15 mouse cellular contexts compared by ENCODE assay signal in genomic region chr6:120700221-120700620, GRCm38 (mm10). TPM values are rescaled to one million over a fixed set of nuclear protein-coding genes. Genes with fewer than 3 reads are reported as not detected.
DNase-seq lines count a peak whose midpoint lies in the region; ATAC-seq and TF ChIP-seq lines count a peak whose summit lies in the region.
"Had no signal": no experiment of that assay in that cellular context is flagged by ENCODE, and none has a peak within 500 bp of the region (broad histone marks: within the 10 kb centered on the region; RNA-seq: fewer than 3 reads in every experiment).

No protein-coding gene starts in this region.

- no peak overlapping the region for H3K4me2 ChIP-seq in hindbrain, embryonic 12.5 days (replicated peaks)
- no peak overlapping the region for H3K4me2 ChIP-seq in neural tube, embryonic 15.5 days
- no peak overlapping the region for H3K4me2 ChIP-seq in hindbrain, postnatal 0 days (ENCODE audit: low read depth, low read length)
- H3K4me2 ChIP-seq: embryonic facial prominence, embryonic 15.5 days; forebrain, embryonic 13.5 days; kidney, embryonic 15.5 days; midbrain, embryonic 12.5 days had no signal

- no peak overlapping the region; the same call in 1 of the 2 replicates for H3K4me3 ChIP-seq in hindbrain, embryonic 10.5 days
- H3K4me3 ChIP-seq in hindbrain, embryonic 12.5 days: no peak overlapping the region
- H3K4me3 ChIP-seq in neural tube, embryonic 15.5 days (replicated peaks): no peak overlapping the region
- H3K4me3 ChIP-seq in hindbrain, postnatal 0 days (ENCODE audit: low read length): no peak overlapping the region
- H3K4me3 ChIP-seq: embryonic facial prominence, embryonic 15.5 days; forebrain, embryonic 13.5 days; kidney, embryonic 15.5 days; midbrain, embryonic 12.5 days had no signal

- no peak for ATAC-seq in hindbrain, embryonic 12.5 days (ENCODE audit: low FRiP score)
- ATAC-seq in neural tube, embryonic 15.5 days (ENCODE audit: low FRiP score): no peak
- no peak for ATAC-seq in hindbrain, postnatal 0 days
- ATAC-seq: forebrain, embryonic 13.5 days; liver, postnatal 0 days had no signal

- no peaks in the 10 kb centered on the region for H3K9me3 ChIP-seq in hindbrain, embryonic 10.5 days
- no peaks in the 10 kb centered on the region for H3K9me3 ChIP-seq in hindbrain, embryonic 12.5 days (replicated peaks)
- no peaks in the 10 kb centered on the region for H3K9me3 ChIP-seq in neural tube, embryonic 15.5 days (replicated peaks)
- no peaks in the 10 kb centered on the region for H3K9me3 ChIP-seq in hindbrain, postnatal 0 days (ENCODE audit: low read length)
- H3K9me3 ChIP-seq: embryonic facial prominence, embryonic 15.5 days; forebrain, embryonic 13.5 days; kidney, embryonic 15.5 days; midbrain, embryonic 12.5 days had no signal

- WGBS in hindbrain, embryonic 10.5 days: 10% methylated on average over 4 of the region's 4 CpGs
- WGBS in hindbrain, embryonic 12.5 days: 11% methylated on average over 4 of the region's 4 CpGs
- WGBS in neural tube, embryonic 15.5 days: 8% methylated on average over 4 of the region's 4 CpGs
- 8% methylated on average over 4 of the region's 4 CpGs for WGBS in hindbrain, postnatal 0 days

- H3K9ac ChIP-seq in hindbrain, embryonic 12.5 days: no peak overlapping the region
- no peak overlapping the region for H3K9ac ChIP-seq in neural tube, embryonic 15.5 days (replicated peaks)
- no peak overlapping the region for H3K9ac ChIP-seq in hindbrain, postnatal 0 days (replicated peaks; ENCODE audit: low read length)
- H3K9ac ChIP-seq: embryonic facial prominence, embryonic 15.5 days; forebrain, embryonic 13.5 days; kidney, embryonic 15.5 days; liver, postnatal 0 days; midbrain, embryonic 12.5 days had no signal

- DNase-seq in hindbrain, embryonic 10.5 days (ENCODE audit: low spot score): peak; percentile 47
- DNase-seq in neural tube, embryonic 10.5 days (ENCODE audit: extremely low spot score, low spot score): peak; percentile 34
- DNase-seq in hindbrain, postnatal 0 days (ENCODE audit: low spot score): peak; percentile 47
- DNase-seq in adrenal gland, postnatal 25 days: no peak
- no peak for DNase-seq in right cerebral cortex, postnatal 10 days (ENCODE audit: low spot score in 2 of 2)
- DNase-seq: adrenal gland, adult 8-10 months; cerebellum, adult 9-10 months; liver, postnatal 0 days; right cerebral cortex, adult 18-20 months had no signal

- no peak for TF ChIP-seq CTCF in hindbrain, postnatal 0 days (IDR thresholded peaks at IDR 0.05; ENCODE audit: low read depth)

- peaks cover 29% of the 10 kb centered on the region for H3K4me1 ChIP-seq in hindbrain, embryonic 10.5 days (replicated peaks)
- peaks cover 5% of the 10 kb centered on the region; the same call in 1 of the 2 replicates for H3K4me1 ChIP-seq in hindbrain, embryonic 12.5 days
- H3K4me1 ChIP-seq in neural tube, embryonic 15.5 days: no peaks in the 10 kb centered on the region
- no peaks in the 10 kb centered on the region for H3K4me1 ChIP-seq in hindbrain, postnatal 0 days (ENCODE audit: insufficient read depth, low read length)
- H3K4me1 ChIP-seq: embryonic facial prominence, embryonic 15.5 days had no signal

- peak overlapping the region; percentile 45 for H3K27ac ChIP-seq in hindbrain, embryonic 10.5 days
- no peak overlapping the region for H3K27ac ChIP-seq in hindbrain, embryonic 12.5 days
- no peak overlapping the region for H3K27ac ChIP-seq in neural tube, embryonic 15.5 days (replicated peaks)
- H3K27ac ChIP-seq in hindbrain, postnatal 0 days: no peak overlapping the region
- H3K27ac ChIP-seq: embryonic facial prominence, embryonic 15.5 days; forebrain, embryonic 13.5 days; kidney, embryonic 15.5 days; midbrain, embryonic 12.5 days had no signal

- H3K27me3 ChIP-seq in hindbrain, embryonic 10.5 days (ENCODE audit: insufficient read depth, poor library complexity, severe bottlenecking): no peaks in the 10 kb centered on the region
- no peaks in the 10 kb centered on the region for H3K27me3 ChIP-seq in hindbrain, embryonic 12.5 days
- H3K27me3 ChIP-seq in neural tube, embryonic 15.5 days (replicated peaks): no peaks in the 10 kb centered on the region
- no peaks in the 10 kb centered on the region for H3K27me3 ChIP-seq in hindbrain, postnatal 0 days (ENCODE audit: insufficient read depth, low read length)
- H3K27me3 ChIP-seq: embryonic facial prominence, embryonic 15.5 days; forebrain, embryonic 13.5 days; kidney, embryonic 15.5 days; midbrain, embryonic 12.5 days had no signal

- no peaks in the 10 kb centered on the region for H3K36me3 ChIP-seq in hindbrain, embryonic 10.5 days
- no peaks in the 10 kb centered on the region for H3K36me3 ChIP-seq in hindbrain, embryonic 12.5 days
- H3K36me3 ChIP-seq in neural tube, embryonic 15.5 days: no peaks in the 10 kb centered on the region
- no peaks in the 10 kb centered on the region for H3K36me3 ChIP-seq in hindbrain, postnatal 0 days (ENCODE audit: insufficient read depth, low read length)
- H3K36me3 ChIP-seq: embryonic facial prominence, embryonic 15.5 days; kidney, embryonic 15.5 days; midbrain, embryonic 12.5 days had no signal

RNA-seq across cellular contexts. Expression of gene Cecr2, which starts 34.1 kb away (rescaled TPM):
- 14.3 and 16.5 TPM in 2 replicates for polyA plus RNA-seq in hindbrain, embryonic 10.5 days (2016; fragmentation: Nextera tagmentation; extraction: Ambion mirVana)
- 15.2 and 15.7 TPM in 2 replicates for polyA plus RNA-seq in hindbrain, embryonic 12.5 days (2016; fragmentation: Nextera tagmentation; extraction: Ambion mirVana)
- 1.4 and 1.7 TPM in 2 replicates for polyA plus RNA-seq in neural tube, embryonic 15.5 days (2015; fragmentation: Nextera tagmentation; extraction: Ambion mirVana)
- 13.2 and 16.9 TPM in 2 replicates for total RNA-seq in hindbrain, postnatal 0 days (2014; rRNA removed)
- 2.9 and 3.4 TPM in 2 replicates for polyA plus RNA-seq in hindbrain, postnatal 0 days (2015; fragmentation: Nextera tagmentation; extraction: Ambion mirVana)
- 11.3 and 12.9 TPM in 2 replicates for total RNA-seq in adrenal gland, postnatal 25 days (2021)

Comparison
In these comparisons a context has a peak if more than half of its experiments do, and no peak if none do; other contexts are left out.
1. DNase-seq: peak in hindbrain, embryonic 10.5 days (single experiment), neural tube, embryonic 10.5 days (single experiment) and hindbrain, postnatal 0 days (single experiment); none in adrenal gland, postnatal 25 days (single experiment) and right cerebral cortex, postnatal 10 days (0 of 2).